Mouse (Mus musculus): ENCODE measurements around the gene Mapk8ip1. TPM values are rescaled to one million over a fixed set of nuclear protein-coding genes. Genes with fewer than 3 reads are reported as not detected.

Gene Mapk8ip1
- polyA plus RNA-seq, 1 experiment from 2014 or later, result 1.8 TPM

GRCm38 (mm10) chr2:92388891-92389641 is 12.0 kb downstream of the Mapk8ip1 start:
- H3K27me3 ChIP-seq (ENCODE audit: control insufficient read depth, insufficient read depth, low read depth, low read length), result peaks cover 66% of the 10 kb centered on the region
- peak overlapping the region; percentile 55 for H3K4me3 ChIP-seq (ENCODE audit: low read depth, low read length)
- ATAC-seq (ENCODE audit: low read depth), result peak; percentile 44
- peak overlapping the region; percentile 37; the same call in 1 of the 2 replicates for H3K9ac ChIP-seq (ENCODE audit: low read depth, low read length)
- H3K4me1 ChIP-seq (ENCODE audit: control insufficient read depth, low read depth, low read length), result peaks cover 6% of the 10 kb centered on the region
- WGBS (ENCODE audit: insufficient replicate concordance), result 2% methylated on average over 57 of the region's 62 CpGs
- H3K9me3 ChIP-seq (replicated peaks; ENCODE audit: control insufficient read depth, low read length), result no peaks in the 10 kb centered on the region
- no peaks in the 10 kb centered on the region for H3K36me3 ChIP-seq (ENCODE audit: control insufficient read depth, insufficient read depth)
- peak overlapping the region; percentile 54 for H3K4me2 ChIP-seq (ENCODE audit: low read depth, low read length)
- H3K27ac ChIP-seq (ENCODE audit: low read length), result no peak overlapping the region

DNA sequence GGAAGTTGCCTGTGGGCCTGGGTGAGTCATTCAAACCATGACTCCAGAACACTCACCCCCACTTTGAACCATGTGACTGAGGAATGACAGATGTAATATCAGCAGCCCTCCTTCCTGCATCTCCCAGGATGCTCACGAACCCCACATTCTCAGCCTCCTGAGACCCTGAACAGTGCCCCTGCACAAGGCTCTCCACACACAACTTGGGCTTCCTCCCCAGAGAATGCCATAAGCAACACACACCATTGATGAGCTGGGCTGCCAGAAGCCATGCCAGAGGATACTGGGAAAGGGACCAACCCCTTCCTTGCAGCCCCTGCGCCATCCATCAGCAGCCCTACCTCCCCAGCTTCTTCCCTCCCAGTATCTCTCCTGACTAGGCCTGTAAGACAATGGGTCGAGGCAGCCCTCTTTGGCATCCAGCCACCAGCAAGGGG is 13.0 kb downstream of the Mapk8ip1 start:
- no peak for ATAC-seq (ENCODE audit: low read depth)
- peaks cover 6% of the 10 kb centered on the region for H3K4me1 ChIP-seq (ENCODE audit: control insufficient read depth, low read depth, low read length)
- no peak overlapping the region for H3K4me3 ChIP-seq (ENCODE audit: low read depth, low read length)
- H3K27me3 ChIP-seq (ENCODE audit: control insufficient read depth, insufficient read depth, low read depth, low read length), result peaks cover 56% of the 10 kb centered on the region
- no peak overlapping the region for H3K9ac ChIP-seq (ENCODE audit: low read depth, low read length)
- WGBS (ENCODE audit: insufficient replicate concordance), result 57% methylated on average over 3 of the region's 3 CpGs
- no peak overlapping the region for H3K27ac ChIP-seq (ENCODE audit: low read length)
- no peak overlapping the region for H3K4me2 ChIP-seq (ENCODE audit: low read depth, low read length)
- H3K9me3 ChIP-seq (replicated peaks; ENCODE audit: control insufficient read depth, low read length), result no peaks in the 10 kb centered on the region
- no peaks in the 10 kb centered on the region for H3K36me3 ChIP-seq (ENCODE audit: control insufficient read depth, insufficient read depth)

DNA sequence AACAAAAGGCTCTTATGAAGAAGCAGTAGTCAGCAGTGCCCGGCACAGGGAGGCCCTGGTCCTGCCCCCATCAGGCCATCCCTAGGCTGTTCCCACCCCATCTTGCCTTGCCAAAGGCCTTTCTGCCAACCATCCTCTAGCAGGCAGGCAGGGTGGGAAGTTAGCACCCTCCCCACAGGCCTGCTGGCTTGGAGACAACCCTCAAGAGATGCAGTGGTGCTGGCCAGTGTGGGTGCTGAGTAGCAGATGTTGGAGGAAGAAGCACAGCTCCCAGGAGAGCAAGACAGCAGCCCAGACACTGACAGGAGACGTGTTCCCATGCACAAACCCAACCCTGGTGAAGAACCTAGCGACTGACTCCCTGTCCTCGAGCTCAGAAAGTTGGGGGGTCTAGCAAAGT is 13.4 kb downstream of the Mapk8ip1 start:
- no peak overlapping the region for H3K4me3 ChIP-seq (ENCODE audit: low read depth, low read length)
- no peak for ATAC-seq (ENCODE audit: low read depth)
- H3K9ac ChIP-seq (ENCODE audit: low read depth, low read length), result no peak overlapping the region
- H3K4me1 ChIP-seq (ENCODE audit: control insufficient read depth, low read depth, low read length), result peaks cover 6% of the 10 kb centered on the region
- H3K27me3 ChIP-seq (ENCODE audit: control insufficient read depth, insufficient read depth, low read depth, low read length), result peaks cover 52% of the 10 kb centered on the region
- no peak overlapping the region for H3K4me2 ChIP-seq (ENCODE audit: low read depth, low read length)
- no peaks in the 10 kb centered on the region for H3K36me3 ChIP-seq (ENCODE audit: control insufficient read depth, insufficient read depth)
- no peaks in the 10 kb centered on the region for H3K9me3 ChIP-seq (replicated peaks; ENCODE audit: control insufficient read depth, low read length)
- no peak overlapping the region for H3K27ac ChIP-seq (ENCODE audit: low read length)
- WGBS (ENCODE audit: insufficient replicate concordance), result 50% methylated on average over 4 of the region's 4 CpGs

GRCm38 (mm10) chr2:92386821-92387570 is 14.1 kb downstream of the Mapk8ip1 start:
- peaks cover 6% of the 10 kb centered on the region for H3K4me1 ChIP-seq (ENCODE audit: control insufficient read depth, low read depth, low read length)
- WGBS (ENCODE audit: insufficient replicate concordance), result 75% methylated on average over 30 of the region's 30 CpGs
- no peaks in the 10 kb centered on the region for H3K36me3 ChIP-seq (ENCODE audit: control insufficient read depth, insufficient read depth)
- H3K27ac ChIP-seq (ENCODE audit: low read length), result no peak overlapping the region
- H3K4me3 ChIP-seq (ENCODE audit: low read depth, low read length), result no peak overlapping the region
- no peak for ATAC-seq (ENCODE audit: low read depth)
- H3K9ac ChIP-seq (ENCODE audit: low read depth, low read length), result no peak overlapping the region
- H3K4me2 ChIP-seq (ENCODE audit: low read depth, low read length), result no peak overlapping the region
- H3K27me3 ChIP-seq (ENCODE audit: control insufficient read depth, insufficient read depth, low read depth, low read length), result peaks cover 45% of the 10 kb centered on the region
- no peaks in the 10 kb centered on the region for H3K9me3 ChIP-seq (replicated peaks; ENCODE audit: control insufficient read depth, low read length)

DNA sequence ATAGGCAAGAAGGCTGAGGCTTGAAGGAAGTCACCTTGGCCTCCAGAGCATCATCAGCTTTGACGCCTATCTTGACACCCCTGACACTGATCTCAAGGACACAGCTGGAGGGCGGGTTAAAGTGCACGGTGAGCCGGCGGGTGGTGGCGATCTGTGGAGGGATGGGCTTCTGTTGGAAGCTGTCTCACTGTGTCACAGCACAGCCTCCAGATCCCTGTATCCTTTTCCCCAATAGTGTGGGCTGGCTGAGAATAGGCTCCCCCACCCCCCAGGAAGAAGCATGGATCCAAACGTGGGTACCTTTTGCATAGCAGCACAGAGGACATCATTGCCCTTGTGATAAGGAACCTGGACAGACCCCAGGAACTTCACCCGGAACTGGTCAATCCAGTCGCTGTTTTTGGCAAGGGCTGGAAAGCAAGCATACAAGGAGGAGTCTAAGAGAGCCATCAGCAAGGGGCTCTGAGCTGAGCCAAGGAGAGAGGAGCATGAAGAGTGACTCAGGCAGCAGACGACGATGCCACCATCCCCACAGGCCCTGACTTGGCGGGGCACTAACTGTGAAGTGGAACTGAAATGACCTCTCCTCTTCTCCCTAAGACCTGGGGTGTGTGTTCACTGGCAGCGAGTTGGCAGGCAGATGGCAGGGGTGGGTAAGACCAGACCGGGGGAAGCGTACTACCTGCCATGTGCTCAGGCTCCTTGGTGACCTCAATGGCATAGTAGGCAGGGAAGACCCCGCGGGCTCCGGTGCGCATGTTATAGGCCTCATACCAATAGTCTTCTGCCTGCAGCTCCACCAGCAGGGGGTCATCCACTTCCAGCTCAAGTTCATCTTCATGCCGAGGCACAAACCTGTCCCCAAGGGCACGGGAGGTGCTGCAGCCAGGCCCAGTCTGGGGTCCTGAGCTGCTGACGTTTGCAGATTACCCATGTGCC is 15.7 kb downstream of the Mapk8ip1 start:
- H3K4me3 ChIP-seq (ENCODE audit: low read depth, low read length), result no peak overlapping the region
- no peak overlapping the region for H3K27ac ChIP-seq (ENCODE audit: low read length)
- ATAC-seq (ENCODE audit: low read depth), result no peak
- peaks cover 29% of the 10 kb centered on the region for H3K27me3 ChIP-seq (ENCODE audit: control insufficient read depth, insufficient read depth, low read depth, low read length)
- peaks cover 7% of the 10 kb centered on the region for H3K36me3 ChIP-seq (ENCODE audit: control insufficient read depth, insufficient read depth)
- H3K4me1 ChIP-seq (ENCODE audit: control insufficient read depth, low read depth, low read length), result peaks cover 4% of the 10 kb centered on the region
- no peak overlapping the region for H3K4me2 ChIP-seq (ENCODE audit: low read depth, low read length)
- 64% methylated on average over 22 of the region's 22 CpGs for WGBS (ENCODE audit: insufficient replicate concordance)
- H3K9me3 ChIP-seq (replicated peaks; ENCODE audit: control insufficient read depth, low read length), result no peaks in the 10 kb centered on the region
- no peak overlapping the region for H3K9ac ChIP-seq (ENCODE audit: low read depth, low read length)

DNA sequence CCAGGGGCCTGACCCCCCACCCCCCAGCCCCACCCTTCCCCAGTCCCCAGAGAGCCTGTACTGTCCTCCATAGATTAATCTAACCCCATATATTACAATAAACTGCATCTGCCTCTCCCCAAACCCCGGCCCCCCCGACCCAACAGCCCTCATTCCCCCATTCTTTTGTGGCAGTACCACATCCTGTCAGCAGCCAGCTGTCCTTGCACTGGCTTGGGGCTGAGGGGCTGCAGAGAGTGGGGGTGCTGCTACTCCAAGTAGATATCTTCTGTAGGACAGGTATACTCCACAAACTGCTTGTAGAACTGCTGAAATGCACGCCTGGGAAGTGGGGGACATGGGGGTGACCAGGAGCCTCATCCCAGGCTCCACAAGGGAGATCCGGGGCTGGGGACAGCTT is 17.0 kb downstream of the Mapk8ip1 start:
- Histone ChIP-seq H3K9ac (ENCODE audit: low read depth, low read length) (no peak overlapping the region), H3K4me3 (ENCODE audit: low read depth, low read length) (no peak overlapping the region), H3K4me1 (ENCODE audit: control insufficient read depth, low read depth, low read length) (no peaks in the 10 kb centered on the region), H3K4me2 (ENCODE audit: low read depth, low read length) (no peak overlapping the region), H3K36me3 (ENCODE audit: control insufficient read depth, insufficient read depth) (peaks cover 16% of the 10 kb centered on the region), H3K27me3 (ENCODE audit: control insufficient read depth, insufficient read depth, low read depth, low read length) (peaks cover 17% of the 10 kb centered on the region), H3K27ac (ENCODE audit: low read length) (no peak overlapping the region), H3K9me3 (replicated peaks; ENCODE audit: control insufficient read depth, low read length) (no peaks in the 10 kb centered on the region)
- no peak for ATAC-seq (ENCODE audit: low read depth)
- WGBS (ENCODE audit: insufficient replicate concordance), result 53% methylated on average over 4 of the region's 4 CpGs

GRCm38 (mm10) chr2:92382759-92383158 is 18.3 kb downstream of the Mapk8ip1 start:
- Histone ChIP-seq H3K9me3 (replicated peaks; ENCODE audit: control insufficient read depth, low read length) (no peaks in the 10 kb centered on the region), H3K27ac (ENCODE audit: low read length) (no peak overlapping the region), H3K9ac (ENCODE audit: low read depth, low read length) (no peak overlapping the region), H3K4me1 (ENCODE audit: control insufficient read depth, low read depth, low read length) (no peaks in the 10 kb centered on the region), H3K4me3 (ENCODE audit: low read depth, low read length) (no peak overlapping the region), H3K4me2 (ENCODE audit: low read depth, low read length) (no peak overlapping the region), H3K27me3 (ENCODE audit: control insufficient read depth, insufficient read depth, low read depth, low read length) (peaks cover 3% of the 10 kb centered on the region; the same call in 1 of the 2 replicates), H3K36me3 (ENCODE audit: control insufficient read depth, insufficient read depth) (peaks cover 25% of the 10 kb centered on the region)
- no peak for ATAC-seq (ENCODE audit: low read depth)
- WGBS (ENCODE audit: insufficient replicate concordance), result 70% methylated on average over 4 of the region's 4 CpGs

- no peak within 1 kb of the TSS for H3K4me2 ChIP-seq (ENCODE audit: low read depth, low read length)
- no peaks in the 10 kb centered on the region for H3K4me1 ChIP-seq (ENCODE audit: control insufficient read depth, low read depth, low read length)
- H3K27ac ChIP-seq (ENCODE audit: low read length), result no peak within 1 kb of the TSS
- H3K4me3 ChIP-seq (ENCODE audit: low read depth, low read length), result no peak within 1 kb of the TSS
- H3K36me3 ChIP-seq (ENCODE audit: control insufficient read depth, insufficient read depth), result peaks cover 27% of the 10 kb centered on the region
- no peak for ATAC-seq (ENCODE audit: low read depth)
- WGBS (ENCODE audit: insufficient replicate concordance), result 72% methylated on average over 5 of the region's 5 CpGs
- H3K9me3 ChIP-seq (replicated peaks; ENCODE audit: control insufficient read depth, low read length), result no peaks in the 10 kb centered on the region
- no peaks in the 10 kb centered on the region for H3K27me3 ChIP-seq (ENCODE audit: control insufficient read depth, insufficient read depth, low read depth, low read length)
- H3K9ac ChIP-seq (ENCODE audit: low read depth, low read length), result no peak within 1 kb of the TSS
Measured at GRCm38 (mm10) chr2:92381901-92382588, 19.0 kb downstream of the Mapk8ip1 start, which contains the start of gene 1700029I15Rik. Gene 1700029I15Rik, plus strand, starts transcription at chr2:92382538.

All from liver, embryonic 16.5 days (tissue).